Mouse (Mus musculus) c-Kit-negative CD71-positive TER-119-positive erythroid progenitor cells, embryonic 14.5 days (primary cell): ENCODE results near the gene Slc7a14.

Source experiments
- DNase-seq: peaks from one replicate; pipeline ENCODE4 v3.0.0-alpha.2; 2013; ENCODE audit warnings: low read depth, low spot score

Slc7a14 gene

DNA sequence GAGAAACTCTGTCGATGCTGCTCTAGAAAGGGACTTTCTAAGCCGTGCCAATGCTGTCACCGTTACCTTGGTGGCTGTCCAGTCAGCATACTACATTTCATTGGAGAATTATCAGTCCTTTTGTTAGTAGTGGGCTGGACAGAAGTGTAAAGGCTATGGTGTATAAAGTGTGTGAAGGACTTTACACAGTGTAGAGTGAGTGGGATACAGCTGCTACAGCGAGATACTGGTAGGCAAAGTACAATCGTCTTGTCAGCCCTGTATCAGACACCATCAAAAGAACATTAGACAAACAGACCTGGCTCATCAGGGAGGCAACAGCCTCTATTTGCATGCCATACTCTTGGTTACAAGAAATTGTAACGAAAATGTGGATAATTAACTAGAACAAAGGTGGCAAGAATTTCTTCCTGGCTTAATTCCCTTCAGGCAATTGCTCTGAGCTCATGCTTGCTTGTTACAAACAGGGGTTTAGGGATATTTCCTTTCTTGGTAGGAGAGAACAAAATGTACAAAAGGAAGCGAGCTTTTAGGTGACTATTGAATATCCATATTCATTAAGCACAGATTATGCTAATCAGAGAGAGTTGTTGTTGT, 48.7 kb downstream of the Slc7a14 start:
- DNase-seq: no peak

DNA sequence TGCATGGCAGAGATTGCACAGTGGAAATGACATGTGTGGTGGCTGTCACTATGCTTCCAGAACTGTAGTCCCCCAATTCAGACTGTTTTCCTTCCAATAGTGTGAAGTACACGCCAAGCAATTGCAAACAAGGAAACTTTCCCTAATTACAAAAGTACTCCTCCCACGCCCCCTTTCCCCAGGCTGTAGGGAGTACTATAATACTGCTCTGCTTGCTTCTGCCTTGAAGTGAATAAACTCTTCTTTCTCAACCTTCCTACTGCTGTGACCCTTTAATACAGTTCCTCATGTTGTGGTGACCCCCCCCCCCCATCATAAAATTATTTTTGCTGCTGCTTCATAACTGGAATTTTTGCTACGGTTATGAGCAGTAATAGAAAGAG, 49.2 kb downstream of the Slc7a14 start:
- DNase-seq: no peak

DNA sequence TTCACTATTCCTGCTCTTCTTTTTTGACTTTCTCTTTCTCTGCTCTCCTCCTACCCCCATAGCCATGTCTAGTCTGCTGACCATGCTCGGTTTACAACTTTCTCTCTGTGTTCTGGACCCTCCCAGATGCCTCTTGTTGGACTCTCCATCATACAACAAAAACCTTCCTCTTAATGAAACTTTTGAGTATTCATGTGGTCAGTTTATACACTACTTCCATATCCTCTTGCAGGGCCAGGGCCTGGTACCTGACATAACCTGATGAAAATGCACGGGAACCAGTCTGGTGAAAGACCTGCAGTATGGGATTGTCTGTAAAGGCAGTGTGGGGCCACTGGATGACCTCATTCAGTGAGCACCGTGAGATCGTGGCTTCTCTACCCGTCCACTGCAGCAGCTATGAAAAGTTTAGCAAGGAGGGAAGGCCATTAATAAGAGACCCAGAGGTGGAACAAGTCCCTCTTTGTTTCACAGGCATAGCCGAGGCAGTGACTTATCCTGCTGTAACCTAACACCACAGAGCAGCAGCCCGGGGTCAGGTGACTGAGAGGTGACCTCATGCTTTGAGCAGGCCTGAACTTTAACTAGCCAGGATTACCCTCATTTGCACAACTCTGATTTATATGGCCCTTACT, 49.7 kb downstream of the Slc7a14 start:
- DNase-seq: no peak

DNA sequence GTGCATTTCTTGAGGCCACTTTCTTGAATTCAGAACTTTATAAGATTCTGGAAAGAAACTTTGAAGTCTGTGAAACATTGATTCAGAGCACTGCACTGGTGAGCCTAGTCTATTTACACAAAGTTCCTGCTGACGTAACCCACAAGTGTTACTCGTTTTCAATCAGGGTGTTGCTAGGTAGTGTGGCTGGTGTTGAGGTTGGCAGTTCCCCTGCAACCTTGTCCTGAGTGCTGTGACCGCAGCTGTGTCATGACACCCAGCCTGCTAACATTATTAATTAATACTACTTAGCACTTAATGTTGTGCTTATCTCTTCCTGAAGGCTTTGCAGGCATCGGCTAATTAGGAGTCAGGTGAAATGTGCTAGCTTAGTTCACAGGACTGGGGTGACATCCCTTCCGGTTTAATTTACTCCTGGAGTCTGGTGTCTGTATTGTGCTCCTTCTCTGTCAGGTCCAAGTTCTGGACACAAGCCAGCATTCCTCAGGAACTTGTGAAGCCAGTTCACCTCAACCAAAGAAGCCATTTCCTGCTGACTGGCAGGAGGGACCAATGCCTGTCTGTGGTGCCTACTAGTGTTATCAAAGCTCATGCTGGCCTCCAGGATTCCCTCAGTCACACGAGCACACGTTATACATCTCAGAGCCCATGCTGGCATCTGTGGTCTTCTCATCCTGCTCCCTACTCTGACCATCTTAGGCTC, 50.5 kb downstream of the Slc7a14 start:
- DNase-seq: no peak

DNA sequence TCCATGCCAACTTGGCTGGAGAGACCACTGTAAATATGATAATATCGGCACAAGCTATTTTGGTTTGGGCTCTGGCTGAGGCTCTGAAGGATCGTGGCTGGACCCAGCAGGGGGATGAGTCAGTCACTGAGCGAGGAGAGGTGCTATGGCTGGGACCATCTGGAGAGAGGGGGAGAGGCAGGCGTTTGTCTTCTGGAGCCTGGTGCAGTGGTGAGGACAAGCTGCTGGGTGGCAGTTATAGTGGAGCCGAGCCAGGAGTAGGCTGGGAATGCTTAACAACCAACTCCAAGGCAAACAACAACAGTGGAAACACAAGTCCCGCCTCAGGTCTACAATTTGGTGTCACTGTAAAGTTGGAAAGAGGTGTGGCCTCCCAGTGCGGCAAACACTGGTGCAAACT, 55.8 kb downstream of the Slc7a14 start:
- no peak for DNase-seq

DNA sequence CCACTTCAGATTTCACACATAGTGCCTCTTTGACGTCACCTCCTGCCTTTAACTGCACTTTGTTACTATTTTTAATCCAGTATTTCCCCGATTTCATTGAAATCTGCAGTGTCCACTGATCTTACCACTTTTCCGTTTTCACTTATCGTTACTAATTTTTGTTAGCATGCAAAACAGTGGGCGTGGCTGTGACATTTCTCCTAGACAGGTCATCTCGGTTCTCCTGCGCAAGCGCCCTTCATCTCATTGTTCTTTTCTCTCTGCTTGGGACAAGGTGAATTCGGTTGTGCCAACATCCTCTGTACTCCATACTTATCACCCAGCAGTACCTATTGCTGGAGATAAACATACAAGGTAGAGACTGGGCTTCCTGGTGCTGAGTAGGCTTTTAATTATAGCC, 56.3 kb downstream of the Slc7a14 start:
- DNase-seq: no peak

DNA sequence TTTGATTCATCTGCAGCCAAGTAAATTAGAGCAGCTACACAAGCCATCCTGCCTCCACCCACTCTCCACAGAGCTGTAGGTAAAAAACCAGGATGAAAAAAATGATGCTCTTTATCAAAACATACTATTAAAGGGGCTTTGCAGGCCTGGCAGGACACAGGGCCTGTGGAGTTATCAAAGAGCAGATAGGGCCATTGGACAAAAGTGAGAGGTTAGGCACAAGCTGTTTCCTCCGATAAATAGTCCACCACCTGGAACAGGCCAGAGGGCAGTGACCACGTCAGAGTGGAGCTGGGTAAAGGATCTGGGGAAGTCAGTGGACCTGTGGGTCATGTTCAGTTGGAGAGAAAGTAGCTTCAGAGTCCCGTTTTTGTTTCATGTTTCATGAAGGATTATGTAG, 57.6 kb downstream of the Slc7a14 start:
- no peak for DNase-seq

DNA sequence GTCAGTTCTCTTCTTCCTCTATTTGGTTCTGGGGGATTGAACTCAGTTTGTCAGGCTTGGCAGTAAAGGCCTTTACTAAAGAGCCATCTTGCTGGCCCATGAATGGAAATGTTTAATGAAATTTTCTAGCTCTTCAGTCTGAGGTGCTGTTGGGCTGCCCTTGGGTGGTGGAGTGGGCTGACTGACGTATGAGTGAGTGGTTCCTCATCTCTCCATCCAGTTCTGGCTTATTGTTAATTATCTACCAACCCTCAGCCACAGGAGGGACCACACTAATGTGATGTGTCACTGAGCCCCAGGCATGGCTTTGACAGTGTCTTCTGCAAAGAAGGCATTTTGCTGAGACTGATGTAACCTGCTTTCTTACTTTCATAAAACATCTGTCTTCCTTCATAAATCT, 66.7 kb downstream of the Slc7a14 start:
- DNase-seq: no peak

DNA sequence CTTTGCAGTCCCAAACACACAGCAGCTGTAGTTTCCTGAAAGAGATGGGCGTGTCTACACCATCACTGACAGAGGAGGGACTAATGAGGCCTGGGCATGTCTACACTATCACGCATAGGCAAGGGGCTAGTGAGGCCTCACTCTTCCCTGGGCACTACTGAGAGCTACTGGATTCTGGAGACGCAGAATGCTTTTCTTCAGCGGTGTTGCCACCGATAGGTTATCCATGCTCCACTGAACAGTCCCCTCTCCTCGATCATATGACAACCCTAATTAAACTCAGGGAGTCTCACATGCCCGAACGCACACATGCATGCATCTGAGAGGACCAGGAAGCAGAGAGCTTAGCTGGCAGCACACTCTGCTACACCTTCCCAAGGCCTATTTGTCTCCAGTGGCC, 69.3 kb downstream of the Slc7a14 start:
- DNase-seq: no peak

DNA sequence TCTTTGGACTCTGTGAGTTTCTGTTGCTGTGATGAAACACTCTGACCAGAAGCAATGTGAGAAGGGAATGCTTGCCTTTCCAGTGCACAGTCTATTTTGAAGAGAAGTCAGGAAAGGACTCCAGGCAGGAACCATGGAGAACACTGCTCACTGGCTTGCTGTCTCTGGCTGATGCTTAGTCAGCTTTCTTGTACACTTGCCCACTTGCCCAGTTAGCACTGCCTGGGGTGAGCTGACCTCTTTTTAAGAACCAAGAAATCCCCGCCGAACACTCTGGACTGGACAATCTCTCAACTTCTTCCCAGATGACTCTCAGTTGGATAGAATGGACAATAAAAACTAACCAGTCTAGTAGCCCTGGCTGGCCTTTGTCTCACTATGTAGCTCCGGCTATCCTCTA, 70.5 kb downstream of the Slc7a14 start:
- DNase-seq: no peak

DNA sequence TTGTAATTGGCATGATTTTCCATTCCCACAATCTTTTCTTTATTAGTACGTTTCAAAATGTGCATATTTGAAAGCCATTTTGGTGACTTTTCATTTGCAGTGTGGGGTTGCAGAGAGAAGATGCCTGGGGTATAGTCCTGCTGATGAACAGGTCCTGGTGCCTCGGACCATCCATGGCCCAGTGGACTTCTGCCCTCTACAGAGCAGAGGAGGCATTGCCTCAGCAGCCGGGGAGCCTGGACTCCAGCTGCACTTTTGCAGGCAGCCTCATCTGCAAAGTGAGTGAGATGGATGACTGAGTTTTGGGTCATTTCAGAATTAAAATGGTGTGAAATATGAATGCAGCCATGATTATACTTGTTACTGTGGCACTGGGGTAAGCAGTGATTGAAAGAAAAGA, 72.2 kb downstream of the Slc7a14 start:
- no peak for DNase-seq

DNA sequence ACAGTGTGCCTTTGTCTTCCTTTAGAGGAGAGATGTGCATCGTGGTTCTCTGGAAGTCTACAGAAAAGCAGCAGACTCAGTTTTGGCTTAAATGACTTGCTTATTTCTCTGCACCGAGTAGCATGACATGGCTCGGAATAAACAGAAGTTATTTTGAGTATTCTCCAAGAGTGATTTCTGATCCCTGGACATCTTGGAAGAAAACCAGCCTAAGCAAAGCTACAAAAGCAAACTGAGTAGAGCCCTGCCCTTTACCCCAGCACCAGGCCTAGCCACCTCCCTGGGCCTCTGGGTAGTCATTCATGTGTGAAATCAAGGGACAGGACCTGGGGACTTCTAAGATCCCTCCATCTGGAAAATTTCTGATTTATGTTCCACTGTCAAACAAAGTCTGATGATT, 74.0 kb downstream of the Slc7a14 start:
- DNase-seq: no peak

DNA sequence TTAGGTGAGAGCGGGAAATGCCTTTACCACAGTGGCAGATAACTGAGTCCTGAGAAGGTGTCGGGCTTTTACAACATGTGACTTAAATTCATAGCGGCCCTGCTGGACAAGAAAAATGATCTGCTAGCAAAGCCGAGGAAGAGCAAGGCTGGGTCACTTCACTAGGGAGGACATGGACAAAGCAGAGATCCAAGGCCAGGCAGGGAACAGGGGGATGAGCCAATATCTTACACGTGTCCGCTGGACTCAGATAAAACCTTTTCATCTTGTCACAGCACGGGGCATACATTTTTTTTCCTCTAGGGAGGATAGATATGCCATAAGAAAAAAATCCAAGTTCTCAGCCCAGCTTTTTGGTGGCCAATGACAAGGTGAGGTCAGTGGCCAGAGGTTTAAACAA, 75.8 kb downstream of the Slc7a14 start:
- no peak for DNase-seq

DNA sequence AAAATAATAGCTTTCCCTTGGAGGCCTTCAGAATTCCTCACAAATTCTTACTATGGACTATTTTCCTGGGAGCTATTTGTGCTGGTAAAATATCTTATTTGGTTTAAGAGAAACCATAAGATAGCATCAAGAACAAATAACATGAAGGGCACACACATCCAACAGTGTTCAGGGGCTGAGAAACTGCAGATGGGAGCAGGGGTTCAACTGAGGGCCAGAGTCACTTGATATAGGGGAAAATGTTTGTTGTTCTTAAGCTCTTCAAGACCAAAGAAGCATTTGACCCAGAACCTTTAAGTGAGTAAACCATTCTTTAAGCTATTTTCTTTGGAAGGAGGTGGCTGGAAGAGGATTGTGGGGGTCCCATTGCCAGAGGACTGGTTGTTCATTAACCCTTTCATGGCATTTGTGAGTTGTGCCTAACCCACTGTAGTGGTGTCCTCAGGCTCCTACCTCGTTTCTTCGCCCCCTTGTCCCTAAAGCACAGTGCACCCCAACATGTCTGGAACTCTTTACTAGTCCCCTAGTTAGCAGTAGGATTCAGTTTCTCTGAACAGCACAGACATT, 76.3 kb downstream of the Slc7a14 start:
- DNase-seq: no peak

DNA sequence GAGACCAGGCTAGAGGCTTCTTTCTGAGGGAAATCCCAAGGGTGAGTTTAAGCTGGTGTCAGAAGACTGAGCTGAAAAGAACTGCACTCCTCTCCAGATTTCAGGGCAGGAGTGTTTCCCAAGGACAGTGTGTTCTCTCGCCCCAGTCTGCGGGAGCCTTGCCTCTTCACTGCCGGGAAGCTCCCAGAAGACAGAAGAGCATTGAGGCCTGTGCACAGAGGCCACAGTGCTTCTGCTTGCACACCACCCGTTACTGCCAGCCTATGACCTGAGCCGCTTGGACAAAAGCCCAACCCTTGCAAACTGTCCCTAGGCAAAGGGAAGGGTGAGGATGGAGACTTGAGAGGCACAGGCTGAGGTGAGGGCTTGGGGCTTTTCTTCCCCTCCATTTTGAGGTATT, 80.9 kb downstream of the Slc7a14 start:
- no peak for DNase-seq

DNA sequence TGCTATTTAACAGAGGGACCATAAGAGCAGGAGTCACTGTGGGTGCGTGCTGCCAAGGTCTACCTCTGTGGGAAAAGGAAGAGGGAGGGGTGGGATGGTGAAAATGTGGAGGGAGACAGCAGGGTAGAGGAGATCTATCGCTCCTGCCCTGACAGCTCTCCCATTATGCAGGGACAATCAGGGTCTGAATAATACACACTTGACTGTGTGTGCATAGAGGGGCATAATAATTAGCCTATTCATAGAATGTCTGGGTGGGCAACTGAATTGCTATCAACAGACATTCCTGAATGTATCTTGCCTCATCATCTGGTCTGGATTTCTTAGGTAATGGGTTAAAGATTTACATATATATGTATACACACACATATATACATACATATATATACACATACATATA, 81.7 kb downstream of the Slc7a14 start:
- no peak for DNase-seq

DNA sequence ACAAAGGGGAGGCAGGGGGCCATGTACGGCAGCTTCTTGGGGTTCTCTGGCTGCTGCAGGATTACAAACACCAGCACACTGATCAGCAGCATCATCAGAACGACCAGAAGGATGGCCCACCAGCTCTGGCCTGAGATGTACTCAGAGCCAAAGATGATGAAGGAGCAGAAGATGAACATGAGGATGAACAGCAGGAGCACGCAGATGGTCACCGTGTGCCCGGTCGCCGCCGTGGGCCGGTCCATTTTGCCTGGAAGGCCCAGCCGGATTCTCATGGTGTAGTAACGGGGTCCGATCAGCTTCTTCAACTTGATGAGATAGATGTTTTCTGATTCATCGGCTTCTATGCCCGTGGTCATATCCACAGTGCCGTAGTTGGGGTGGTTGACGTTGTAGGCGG, 86.6 kb downstream of the Slc7a14 start:
- no peak for DNase-seq

DNA sequence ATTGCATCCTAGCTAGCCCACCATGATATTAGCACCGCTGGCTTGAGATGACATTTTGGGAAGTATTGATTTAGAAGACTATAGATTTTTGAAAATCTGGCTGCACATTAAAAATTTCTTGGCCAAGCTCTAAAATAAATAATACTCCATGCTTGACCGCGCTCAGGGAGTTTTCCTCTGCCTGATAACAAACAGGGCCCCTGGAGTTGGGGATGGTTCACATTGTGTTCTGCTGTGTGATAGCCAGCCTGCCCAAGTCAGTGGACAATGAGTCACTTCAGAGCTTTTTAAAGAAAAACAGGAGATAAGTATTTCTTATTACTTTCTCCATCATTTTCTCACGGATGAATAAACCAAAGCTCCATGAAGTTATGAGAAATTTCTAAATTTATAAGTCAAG, 90.1 kb downstream of the Slc7a14 start:
- DNase-seq: no peak

DNA sequence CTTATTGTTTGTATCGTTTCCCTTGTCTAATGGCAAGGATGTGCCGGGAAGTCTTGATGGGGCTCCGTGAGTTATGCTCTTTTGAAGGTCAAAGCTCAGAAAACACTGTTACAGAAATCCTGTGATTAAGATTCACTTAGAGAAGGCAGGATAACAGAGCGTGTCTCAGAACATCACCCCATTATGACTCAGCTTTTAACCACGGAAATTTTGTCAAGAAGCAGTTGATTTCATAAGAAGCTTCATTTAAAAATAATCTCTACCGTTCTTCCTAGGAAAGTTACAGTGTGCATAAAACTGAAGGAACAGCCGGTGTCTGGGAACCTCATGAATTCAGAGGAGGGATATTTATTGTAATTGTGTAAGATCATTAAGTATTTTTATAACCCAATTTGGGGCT, 90.7 kb downstream of the Slc7a14 start:
- no peak for DNase-seq

DNA sequence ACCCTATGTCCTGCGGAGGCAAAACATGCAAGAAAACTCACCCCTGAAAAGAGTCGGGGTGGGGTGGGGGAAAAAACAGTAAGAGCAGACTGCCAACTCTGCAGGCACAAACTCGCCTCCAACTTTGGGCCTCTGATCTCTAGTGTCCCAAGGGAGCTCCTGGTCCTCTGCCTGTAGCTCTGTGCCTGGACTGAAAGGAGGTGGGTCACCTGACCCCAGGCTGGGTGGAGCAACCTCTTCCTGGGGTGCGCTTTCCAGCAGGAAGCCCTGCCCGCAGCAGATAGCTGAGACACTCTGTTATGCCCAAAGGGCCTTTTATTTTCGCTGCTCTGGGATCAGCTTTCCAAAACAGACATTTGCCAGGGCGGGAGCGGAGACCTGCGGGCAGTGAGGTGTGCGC, 92.7 kb downstream of the Slc7a14 start:
- DNase-seq: no peak

DNA sequence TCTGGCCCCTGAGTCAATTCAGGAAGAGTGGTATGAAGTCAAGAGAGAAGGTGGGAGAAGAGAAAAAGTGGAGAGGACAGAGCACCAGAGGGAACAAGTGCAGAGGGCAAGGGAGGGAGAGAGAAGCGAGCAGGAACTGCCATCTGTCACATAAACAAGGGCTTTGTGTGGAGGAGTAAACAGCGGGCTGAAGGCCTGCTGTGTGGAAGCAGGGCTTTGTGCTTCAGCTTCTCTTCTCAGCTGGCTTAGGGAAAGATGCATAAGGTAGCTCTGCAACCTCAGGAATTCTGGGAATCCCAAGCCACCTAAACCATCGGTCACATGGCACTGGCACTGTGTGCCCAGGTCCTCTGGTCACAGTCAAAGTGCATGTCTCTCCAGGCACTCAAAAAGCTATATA, 96.4 kb downstream of the Slc7a14 start:
- no peak for DNase-seq

DNA sequence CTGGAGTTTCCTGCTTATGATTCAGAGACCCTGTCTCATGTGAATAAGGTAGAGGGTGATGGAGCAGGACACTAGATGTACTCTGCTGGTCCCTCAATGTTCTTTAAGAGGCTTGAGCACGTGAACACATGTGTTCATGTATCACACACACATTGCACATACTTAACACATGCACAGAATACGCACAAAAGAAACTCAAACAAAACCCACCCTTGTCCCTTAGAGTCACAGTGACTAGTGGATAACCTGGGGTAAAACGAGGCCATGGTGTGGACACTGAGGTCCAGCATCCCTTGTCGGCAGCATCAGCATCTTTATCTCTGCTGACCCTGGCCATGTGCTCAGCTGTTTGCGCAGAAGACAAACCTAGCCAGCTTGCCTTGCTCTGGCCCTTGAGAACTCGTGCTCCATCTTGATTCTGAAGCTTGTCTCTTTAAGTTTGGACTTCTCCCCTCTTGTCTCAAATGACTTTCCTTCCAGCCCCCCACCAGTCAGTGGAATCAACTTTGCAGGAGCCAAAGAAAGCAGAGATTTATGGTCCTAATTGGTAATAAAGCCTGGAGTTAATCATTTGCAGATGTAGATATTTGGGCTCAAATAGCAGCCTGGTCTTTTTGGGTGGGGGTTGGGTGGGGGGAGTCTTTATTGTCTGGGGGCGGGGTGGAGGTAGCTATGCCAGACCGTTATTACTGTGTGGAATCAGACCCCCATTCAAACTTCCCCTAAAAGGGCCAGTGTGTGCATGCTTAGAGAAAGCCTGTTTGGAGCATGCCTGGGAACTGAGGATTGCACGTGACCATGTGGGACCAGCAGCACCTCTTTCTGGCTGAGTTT, 97.8 kb downstream of the Slc7a14 start:
- DNase-seq: no peak
